Mouse (Mus musculus) intestine, embryonic 15.5 days (tissue): Measurements from ENCODE around the gene Cabin1. TPM values are rescaled to one million over a fixed set of nuclear protein-coding genes. Genes with fewer than 3 reads are reported as not detected.

Experiments
- ATAC-seq: fragments of 200-750 bp; cut with Nextera tagmentation; 2 replicates; pipeline ENCODE4 v1.8.0; 2017; ENCODE audit warnings: moderate TSS enrichment, moderate library complexity
- H3K27ac ChIP-seq: fragments of 300-500 bp; sonication (generic); 2 replicates; pipeline ENCODE4 v1.5.1; 2015; ENCODE audit warnings: mild to moderate bottlenecking, inconsistent platforms
- H3K27me3 ChIP-seq: fragments of 300-500 bp; sonication (generic); replicated peaks from 2 replicates; pipeline ENCODE4 v1.6.1; 2015; ENCODE audit warnings: inconsistent platforms
- H3K36me3 ChIP-seq: fragments of 300-500 bp; sonication (generic); 2 replicates; pipeline ENCODE4 v1.6.1; 2015; ENCODE audit warnings: inconsistent platforms
- H3K4me1 ChIP-seq: fragments of 300-500 bp; sonication (generic); replicated peaks from 2 replicates; pipeline ENCODE4 v1.6.1; 2015; ENCODE audit warnings: inconsistent platforms
- H3K4me2 ChIP-seq: fragments of 300-500 bp; sonication (generic); replicated peaks from 2 replicates; pipeline ENCODE4 v1.6.1; 2015; ENCODE audit warnings: mild to moderate bottlenecking, inconsistent platforms
- H3K4me3 ChIP-seq: fragments of 300-500 bp; sonication (generic); replicated peaks from 2 replicates; pipeline ENCODE4 v1.5.1; 2015; ENCODE audit warnings: inconsistent platforms
- H3K9ac ChIP-seq: fragments of 300-500 bp; sonication (generic); 2 replicates; pipeline ENCODE4 v1.6.1; 2015; ENCODE audit warnings: inconsistent platforms
- H3K9me3 ChIP-seq: fragments of 300-500 bp; sonication (generic); 2 replicates; pipeline ENCODE4 v1.6.1; 2016; ENCODE audit warnings: inconsistent platforms
- WGBS: fragments of 180-500 bp; shearing (Covaris S2); methylation state at CpG from one replicate; pipeline ENCODE4 v1.1.7; 2015; 5-methylcytosine and 5-hydroxymethylcytosine counted together
- polyA plus RNA-seq: library from polyadenylated mRNA; unstranded; fragments of >200 nt; fragmentation: Nextera tagmentation; extraction: Ambion mirVana; gene quantifications from 2 replicates; pipeline ENCODE4 v1.2.1, GENCODE M21; 2015

The Cabin1 gene
- polyA plus RNA-seq, 1 experiment from 2014 or later, result 32.6 TPM

- H3K9ac ChIP-seq, result no peak overlapping the region
- no peak for ATAC-seq
- H3K36me3 ChIP-seq, result peaks cover 32% of the 10 kb centered on the region
- no peak overlapping the region for H3K27ac ChIP-seq
- H3K4me1 ChIP-seq, result no peaks in the 10 kb centered on the region
- no peaks in the 10 kb centered on the region for H3K9me3 ChIP-seq
- no peak overlapping the region for H3K4me3 ChIP-seq
- WGBS, result 90% methylated on average over 9 of the region's 9 CpGs
- no peak overlapping the region for H3K4me2 ChIP-seq
- no peaks in the 10 kb centered on the region for H3K27me3 ChIP-seq
These were observed 69.6 kb downstream of the Cabin1 start for GRCm38 (mm10) chr10:75694567-75694966.

DNA sequence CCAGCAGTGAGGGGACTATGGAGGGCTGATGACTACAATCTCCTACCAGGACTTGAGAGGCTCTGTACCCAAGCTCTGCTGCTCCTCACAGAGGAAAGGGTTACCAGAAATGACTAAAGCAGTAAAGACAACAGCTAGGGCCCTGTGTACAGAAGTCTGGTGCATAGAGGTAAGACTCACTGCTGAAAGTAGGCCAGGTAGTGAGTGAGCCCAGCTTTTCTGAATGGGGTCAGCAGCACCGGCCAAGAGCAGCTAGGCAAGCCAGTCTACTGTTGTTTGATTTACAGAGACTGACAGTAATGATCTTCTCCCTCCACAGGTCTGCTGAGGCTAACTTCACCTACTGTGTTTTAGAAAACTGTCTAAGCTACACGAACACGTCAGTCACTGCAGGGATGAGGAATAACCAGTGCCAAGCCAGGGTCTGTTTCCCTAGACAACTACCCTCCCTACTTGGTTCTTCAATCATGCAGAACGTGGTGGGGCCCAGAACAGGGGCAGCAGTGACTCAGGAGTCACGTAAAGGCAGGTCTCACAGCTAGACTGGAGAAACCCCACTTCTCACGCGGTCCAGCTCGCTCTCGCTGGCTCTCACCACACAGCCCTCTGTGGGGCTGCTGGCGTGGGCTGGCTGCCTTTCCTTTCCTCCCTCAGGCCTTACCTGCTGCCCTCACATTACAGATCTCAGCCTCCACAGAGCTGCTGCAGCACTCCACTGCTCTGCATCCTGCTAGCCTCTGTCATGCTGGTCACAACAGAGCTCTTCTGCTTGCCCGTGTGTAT lies 70.5 kb downstream of the Cabin1 start:
- no peaks in the 10 kb centered on the region for H3K27me3 ChIP-seq
- H3K9me3 ChIP-seq, result no peaks in the 10 kb centered on the region
- no peak overlapping the region for H3K4me3 ChIP-seq
- no peaks in the 10 kb centered on the region for H3K4me1 ChIP-seq
- no peak overlapping the region for H3K27ac ChIP-seq
- WGBS, result 72% methylated on average over 11 of the region's 11 CpGs
- H3K4me2 ChIP-seq, result no peak overlapping the region
- H3K36me3 ChIP-seq, result peaks cover 23% of the 10 kb centered on the region
- no peak for ATAC-seq
- H3K9ac ChIP-seq, result no peak overlapping the region

DNA sequence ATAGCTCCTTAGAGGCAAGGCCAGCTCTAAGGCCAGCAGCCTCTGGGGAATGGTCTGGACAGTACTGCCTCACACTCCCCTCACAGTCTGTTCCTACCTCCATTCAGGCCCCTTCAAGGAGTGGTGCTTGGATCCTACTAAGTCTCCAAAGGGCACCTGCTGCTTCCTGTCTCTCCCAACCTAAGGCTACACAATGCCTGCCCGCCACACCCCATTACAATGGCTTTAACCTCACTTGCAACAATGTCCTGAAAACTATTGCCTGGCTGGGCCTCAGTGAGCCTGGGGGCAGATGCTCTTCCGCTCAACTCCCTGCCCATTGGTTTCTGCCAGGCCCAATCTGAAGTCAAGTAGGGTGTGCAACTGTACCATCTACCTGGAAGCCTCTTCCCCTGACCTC lies 75.5 kb downstream of the Cabin1 start:
- Histone ChIP-seq H3K27me3 (no peaks in the 10 kb centered on the region), H3K4me1 (no peaks in the 10 kb centered on the region), H3K9ac (no peak overlapping the region), H3K36me3 (peaks cover 8% of the 10 kb centered on the region), H3K9me3 (no peaks in the 10 kb centered on the region), H3K27ac (no peak overlapping the region), H3K4me3 (no peak overlapping the region), H3K4me2 (no peak overlapping the region)
- no peak for ATAC-seq
- WGBS, result 92% methylated on average over 2 of the region's 2 CpGs

DNA sequence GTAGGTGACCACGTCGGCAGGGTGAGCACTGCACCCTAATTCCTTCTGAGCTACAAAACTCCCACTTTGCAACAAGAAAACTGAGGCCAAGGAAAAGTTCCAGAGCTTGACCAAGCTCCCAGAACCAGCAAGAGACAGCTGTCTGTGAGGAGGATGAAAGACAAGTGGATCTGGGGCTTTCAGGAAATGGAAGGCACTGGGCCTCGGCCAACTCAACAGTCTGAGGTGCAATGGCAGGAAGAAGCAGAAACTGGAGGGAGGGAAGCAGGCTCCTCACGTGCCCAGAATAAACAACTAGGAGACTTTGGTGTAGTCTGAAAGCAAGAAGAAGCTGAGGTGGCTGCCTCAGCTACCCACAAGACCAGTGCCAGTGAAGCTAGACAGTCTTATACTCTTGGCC lies 77.4 kb downstream of the Cabin1 start:
- no peaks in the 10 kb centered on the region for H3K4me1 ChIP-seq
- no peak overlapping the region for H3K4me2 ChIP-seq
- no peaks in the 10 kb centered on the region for H3K27me3 ChIP-seq
- no peaks in the 10 kb centered on the region for H3K9me3 ChIP-seq
- H3K27ac ChIP-seq, result no peak overlapping the region
- 85% methylated on average over 4 of the region's 4 CpGs for WGBS
- no peak overlapping the region for H3K4me3 ChIP-seq
- H3K36me3 ChIP-seq, result peaks cover 7% of the 10 kb centered on the region
- no peak overlapping the region for H3K9ac ChIP-seq
- no peak for ATAC-seq

- Histone ChIP-seq H3K4me3 (no peak overlapping the region), H3K36me3 (peaks cover 7% of the 10 kb centered on the region; the same call in 1 of the 2 replicates), H3K27ac (no peak overlapping the region), H3K9ac (no peak overlapping the region), H3K4me2 (no peak overlapping the region), H3K4me1 (no peaks in the 10 kb centered on the region), H3K27me3 (no peaks in the 10 kb centered on the region), H3K9me3 (no peaks in the 10 kb centered on the region)
- 52% methylated on average over 12 of the region's 12 CpGs for WGBS
- peak; percentile 89 for ATAC-seq
These were observed 79.8 kb downstream of the Cabin1 start for GRCm38 (mm10) chr10:75684035-75685004.

DNA sequence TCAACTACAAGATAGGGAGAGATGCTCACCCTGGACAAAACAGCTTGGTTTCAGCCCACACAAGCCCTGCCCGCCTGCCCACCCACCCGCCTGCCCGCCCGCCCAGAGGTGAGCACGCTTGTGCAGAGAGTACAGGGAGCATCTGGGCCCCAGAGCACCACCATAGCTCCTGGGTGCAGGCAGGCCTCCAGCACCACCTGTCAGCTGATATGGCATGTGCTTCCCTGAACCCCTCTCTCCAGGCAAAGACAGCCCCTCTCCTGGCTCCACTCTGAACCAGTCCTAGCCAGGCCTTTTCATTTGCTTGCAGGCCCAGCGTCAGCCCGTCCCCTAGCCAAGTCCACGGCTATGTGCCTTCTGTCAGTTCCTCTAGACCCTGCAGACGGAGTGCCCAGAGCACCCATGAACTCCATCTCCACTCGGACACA lies 83.6 kb downstream of the Cabin1 start:
- no peak for ATAC-seq

DNA sequence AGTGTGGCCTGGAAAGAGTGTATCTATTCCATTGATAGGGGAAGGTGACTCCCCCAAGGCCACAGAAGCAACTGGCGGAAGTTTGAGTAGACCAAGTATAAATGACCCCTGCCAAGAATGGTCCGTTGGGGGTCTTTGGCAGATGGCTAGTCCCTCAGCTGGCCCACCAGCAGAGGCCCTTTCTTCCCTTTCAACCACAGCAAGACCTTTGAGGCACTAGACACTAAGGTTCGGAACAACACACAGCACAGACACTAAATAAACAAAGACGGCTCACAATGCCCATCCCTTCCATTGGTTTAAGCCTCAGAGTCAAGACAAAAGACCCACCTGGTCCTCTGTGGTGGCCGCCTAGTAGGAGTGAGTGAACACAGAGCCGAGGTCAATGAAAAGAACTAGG lies 84.9 kb downstream of the Cabin1 start:
- Histone ChIP-seq H3K9ac (no peak overlapping the region), H3K4me2 (no peak overlapping the region), H3K4me1 (peaks cover 30% of the 10 kb centered on the region), H3K36me3 (peaks cover 3% of the 10 kb centered on the region; the same call in 1 of the 2 replicates), H3K27me3 (no peaks in the 10 kb centered on the region), H3K4me3 (no peak overlapping the region), H3K9me3 (no peaks in the 10 kb centered on the region), H3K27ac (no peak overlapping the region)
- ATAC-seq, result no peak
- 88% methylated on average over 6 of the region's 6 CpGs for WGBS

More for the DNA sequence above, 83.6 kb downstream of the Cabin1 start:
- Histone ChIP-seq H3K4me1 (peaks cover 28% of the 10 kb centered on the region), H3K27ac (no peak overlapping the region), H3K4me2 (no peak overlapping the region), H3K4me3 (no peak overlapping the region), H3K9ac (no peak overlapping the region), H3K27me3 (no peaks in the 10 kb centered on the region), H3K36me3 (peaks cover 3% of the 10 kb centered on the region; the same call in 1 of the 2 replicates), H3K9me3 (no peaks in the 10 kb centered on the region)
- 92% methylated on average over 10 of the region's 10 CpGs for WGBS

GRCm38 (mm10) chr10:75677989-75678388 lies 86.2 kb downstream of the Cabin1 start:
- Histone ChIP-seq H3K27ac (peak overlapping the region; percentile 75), H3K9ac (no peak overlapping the region), H3K27me3 (no peaks in the 10 kb centered on the region), H3K4me3 (no peak overlapping the region), H3K4me1 (peaks cover 30% of the 10 kb centered on the region), H3K36me3 (no peaks in the 10 kb centered on the region), H3K4me2 (no peak overlapping the region), H3K9me3 (no peaks in the 10 kb centered on the region)
- WGBS, result 78% methylated on average over 5 of the region's 5 CpGs
- ATAC-seq, result no peak

- WGBS, result 74% methylated on average over 2 of the region's 2 CpGs
- Histone ChIP-seq H3K9me3 (no peaks in the 10 kb centered on the region), H3K4me1 (peaks cover 30% of the 10 kb centered on the region), H3K27me3 (no peaks in the 10 kb centered on the region), H3K4me3 (no peak overlapping the region), H3K36me3 (no peaks in the 10 kb centered on the region), H3K27ac (peak overlapping the region; percentile 75), H3K9ac (no peak overlapping the region), H3K4me2 (no peak overlapping the region)
- ATAC-seq, result no peak
These were observed 86.6 kb downstream of the Cabin1 start for GRCm38 (mm10) chr10:75677571-75677970.

- 60% methylated on average over 7 of the region's 7 CpGs for whole genome bisulfite sequencing
- Histone ChIP-seq H3K9me3 (no peaks in the 10 kb centered on the region), H3K4me1 (peaks cover 30% of the 10 kb centered on the region), H3K4me2 (no peak overlapping the region; the same call in none of the 2 replicates), H3K27me3 (no peaks in the 10 kb centered on the region), H3K27ac (peak overlapping the region; percentile 75), H3K9ac (no peak overlapping the region), H3K36me3 (no peaks in the 10 kb centered on the region), H3K4me3 (no peak overlapping the region)
- ATAC-seq, result peak; percentile 62
These were observed 87.1 kb downstream of the Cabin1 start for GRCm38 (mm10) chr10:75676819-75677565.

- Histone ChIP-seq H3K9me3 (no peaks in the 10 kb centered on the region), H3K27me3 (no peaks in the 10 kb centered on the region), H3K4me1 (peaks cover 30% of the 10 kb centered on the region), H3K9ac (no peak overlapping the region), H3K27ac (peak overlapping the region; percentile 75), H3K4me2 (no peak overlapping the region), H3K36me3 (no peaks in the 10 kb centered on the region), H3K4me3 (no peak overlapping the region)
- WGBS, result 80% methylated on average over 2 of the region's 2 CpGs
- ATAC-seq, result peak; percentile 5; the same call in 1 of the 2 replicates
These were observed 87.9 kb downstream of the Cabin1 start for GRCm38 (mm10) chr10:75676286-75676685.

DNA sequence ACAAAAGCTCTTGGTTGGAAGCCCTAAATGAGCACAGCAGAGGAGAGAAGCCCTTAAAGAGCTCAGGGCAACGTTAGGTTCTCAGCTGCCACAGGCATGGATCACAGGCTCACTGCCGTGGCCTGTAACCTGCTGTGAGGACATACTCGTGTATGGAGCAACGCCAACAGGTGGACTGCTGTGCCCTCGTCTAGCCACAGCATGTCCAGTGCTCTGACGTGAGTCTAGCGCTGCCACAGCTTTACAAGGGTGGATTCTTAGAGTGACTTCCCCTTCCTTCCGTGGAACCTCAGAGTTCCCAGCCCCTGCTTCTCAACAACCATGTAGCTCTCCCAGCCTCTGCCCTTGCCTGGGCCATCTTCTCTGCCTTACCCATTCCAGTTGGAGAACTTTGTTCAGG lies 88.5 kb downstream of the Cabin1 start:
- Histone ChIP-seq H3K27ac (peak overlapping the region; percentile 75; the same call in 1 of the 2 replicates), H3K4me2 (no peak overlapping the region), H3K27me3 (no peaks in the 10 kb centered on the region), H3K4me1 (peaks cover 30% of the 10 kb centered on the region), H3K9me3 (no peaks in the 10 kb centered on the region), H3K4me3 (no peak overlapping the region), H3K36me3 (peaks cover 2% of the 10 kb centered on the region; the same call in 1 of the 2 replicates), H3K9ac (no peak overlapping the region)
- no peak for ATAC-seq
- WGBS, result 83% methylated on average over 8 of the region's 8 CpGs
